Comparison of ENCODE assay signal across 28 mouse cellular contexts in genomic region chr16:16633730-16634129, GRCm38 (mm10). TPM values are rescaled to one million over a fixed set of nuclear protein-coding genes. Genes with fewer than 3 reads are reported as not detected.
"Had no signal": no experiment of that assay in that cellular context is flagged by ENCODE, and none has a peak within 500 bp of the region (broad histone marks: within the 10 kb centered on the region; RNA-seq: fewer than 3 reads in every experiment).

No protein-coding gene starts in this region.

- DNase-seq: gastrocnemius, postnatal 14 days; gastrocnemius, postnatal 36 days; heart, adult 11 months; heart, adult 2 months; heart, postnatal 14 days; heart, postnatal 36 days; kidney, adult 11 months; kidney, adult 2 months; kidney, adult 9 months; kidney, postnatal 14 days; kidney, postnatal 36 days; layer of hippocampus, adult 9-11 months; layer of hippocampus, postnatal 36 days; left cerebral cortex, postnatal 4 days had no signal

- ATAC-seq: hindbrain, embryonic 16.5 days; intestine, embryonic 16.5 days; liver, embryonic 12.5 days had no signal

RNA-seq across cellular contexts. Expression of gene Olfr19, which starts 42.5 kb away (rescaled TPM):
- total RNA-seq: gastrocnemius, adult 18-20 months; gastrocnemius, adult 8-10 months; gastrocnemius, postnatal 14 days; gastrocnemius, postnatal 36 days; heart, adult 2 months; heart, postnatal 14 days; heart, postnatal 36 days; hematopoietic stem cell, adult 5-6 weeks; layer of hippocampus, adult 18-20 months; layer of hippocampus, adult 8-10 months; layer of hippocampus, postnatal 14 days; layer of hippocampus, postnatal 36 days; left cerebral cortex, adult 18-20 months; left cerebral cortex, adult 8-10 months; left cerebral cortex, postnatal 10 days; left cerebral cortex, postnatal 25 days; left cerebral cortex, postnatal 4 days; liver, adult 2 months had no signal
